24 mouse cellular contexts compared by ENCODE assay signal in genomic region chr5:37795691-37796090, GRCm38 (mm10).
"Had no signal": no experiment of that assay in that cellular context is flagged by ENCODE, and none has a peak within 500 bp of the region (broad histone marks: within the 10 kb centered on the region; RNA-seq: fewer than 3 reads in every experiment).

No protein-coding gene starts in this region.

- H3K36me3 ChIP-seq: heart, embryonic 10.5 days; heart, embryonic 13.5 days; heart, embryonic 15.5 days; hindbrain, embryonic 13.5 days; hindbrain, embryonic 15.5 days; kidney, embryonic 15.5 days; limb, embryonic 13.5 days; limb, embryonic 15.5 days; liver, embryonic 12.5 days had no signal

- H3K4me2 ChIP-seq: heart, embryonic 13.5 days; heart, embryonic 15.5 days; hindbrain, embryonic 13.5 days; hindbrain, embryonic 15.5 days; kidney, embryonic 15.5 days; limb, embryonic 13.5 days; limb, embryonic 15.5 days; liver, embryonic 12.5 days had no signal

- H3K4me3 ChIP-seq: heart, embryonic 10.5 days; heart, embryonic 13.5 days; heart, embryonic 15.5 days; hindbrain, embryonic 13.5 days; hindbrain, embryonic 15.5 days; kidney, embryonic 15.5 days; limb, embryonic 13.5 days; limb, embryonic 15.5 days; liver, embryonic 12.5 days had no signal

- H3K27me3 ChIP-seq: heart, embryonic 13.5 days; heart, embryonic 15.5 days; liver, embryonic 12.5 days had no signal

- ATAC-seq: hindbrain, postnatal 0 days; intestine, embryonic 16.5 days; liver, embryonic 12.5 days had no signal

- H3K9ac ChIP-seq: heart, embryonic 13.5 days; heart, embryonic 15.5 days; hindbrain, embryonic 13.5 days; hindbrain, embryonic 15.5 days; kidney, embryonic 15.5 days; limb, embryonic 13.5 days; limb, embryonic 15.5 days; liver, embryonic 12.5 days; liver, embryonic 14.5 days had no signal

- H3K4me1 ChIP-seq: heart, embryonic 10.5 days; heart, embryonic 13.5 days; heart, embryonic 15.5 days; hindbrain, embryonic 13.5 days; hindbrain, embryonic 15.5 days; kidney, embryonic 15.5 days; limb, embryonic 15.5 days; liver, embryonic 12.5 days had no signal

- H3K27ac ChIP-seq: heart, embryonic 10.5 days; heart, embryonic 15.5 days; hindbrain, embryonic 13.5 days; hindbrain, embryonic 15.5 days; hindbrain, postnatal 0 days; kidney, embryonic 15.5 days; kidney, postnatal 0 days; limb, embryonic 13.5 days; limb, embryonic 15.5 days; liver, embryonic 12.5 days; liver, embryonic 14.5 days had no signal

- H3K9me3 ChIP-seq: heart, embryonic 10.5 days; heart, embryonic 13.5 days; heart, embryonic 15.5 days; hindbrain, embryonic 13.5 days; hindbrain, embryonic 15.5 days; kidney, embryonic 15.5 days; limb, embryonic 13.5 days; limb, embryonic 15.5 days; liver, embryonic 12.5 days had no signal

- DNase-seq: gastrocnemius, postnatal 14 days; gastrocnemius, postnatal 36 days; heart, postnatal 36 days; kidney, adult 11 months; kidney, adult 2 months; kidney, adult 9 months; kidney, postnatal 14 days; kidney, postnatal 36 days; layer of hippocampus, adult 9-11 months; layer of hippocampus, postnatal 36 days; left cerebral cortex, postnatal 4 days had no signal
